Comparison of ENCODE assay signal across 18 mouse cellular contexts in the genomic region with DNA sequence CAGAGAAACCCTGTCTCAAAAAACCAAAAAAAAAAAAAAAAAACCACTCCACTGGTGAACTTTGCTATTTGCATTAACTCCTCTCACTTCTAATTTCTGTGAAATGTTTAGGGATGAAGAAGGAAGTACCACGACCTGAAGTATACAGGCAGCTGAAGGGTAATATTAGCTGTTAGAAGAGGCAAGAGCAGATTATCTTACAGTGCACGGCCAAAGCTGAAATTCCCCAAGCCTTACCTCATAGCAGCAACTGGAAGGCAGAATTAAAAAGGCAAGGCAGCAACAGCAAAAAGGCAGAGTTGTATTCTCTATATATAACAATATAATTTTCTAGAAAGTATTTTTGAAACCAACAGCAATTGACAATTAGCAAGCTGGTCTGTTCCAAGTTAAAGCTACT. TPM values are rescaled to one million over a fixed set of nuclear protein-coding genes. Genes with fewer than 3 reads are reported as not detected.
"Had no signal": no experiment of that assay in that cellular context is flagged by ENCODE, and none has a peak within 500 bp of the region (broad histone marks: within the 10 kb centered on the region; RNA-seq: fewer than 3 reads in every experiment).

No protein-coding gene starts in this region.

- H3K9me3 ChIP-seq: liver, embryonic 13.5 days; lung, embryonic 15.5 days; megakaryocyte, embryonic 14.5 days; midbrain, embryonic 15.5 days; neural tube, embryonic 13.5 days; stomach, embryonic 15.5 days had no signal

- H3K4me2 ChIP-seq: liver, embryonic 13.5 days; lung, embryonic 15.5 days; midbrain, embryonic 11.5 days; midbrain, embryonic 15.5 days; neural tube, embryonic 13.5 days; stomach, embryonic 15.5 days had no signal

- H3K36me3 ChIP-seq: midbrain, embryonic 15.5 days had no signal

- H3K9ac ChIP-seq: liver, embryonic 13.5 days; liver, postnatal 0 days; lung, embryonic 15.5 days; midbrain, embryonic 15.5 days; neural tube, embryonic 13.5 days; stomach, embryonic 15.5 days had no signal

- ATAC-seq: liver, postnatal 0 days; midbrain, embryonic 15.5 days had no signal

- DNase-seq: kidney, postnatal 25 days; liver; liver, embryonic 13.5 days; liver, postnatal 0 days; lung, postnatal 14 days; retina, postnatal 1 day; right cerebral cortex, postnatal 4 days; thymus, adult 2 months; thymus, postnatal 25 days had no signal

- H3K27me3 ChIP-seq: liver, embryonic 13.5 days; lung, embryonic 15.5 days; megakaryocyte, embryonic 14.5 days; midbrain, embryonic 15.5 days; neural tube, embryonic 13.5 days; stomach, embryonic 15.5 days had no signal

- H3K27ac ChIP-seq: left cerebral cortex, adult 2 months; liver, embryonic 13.5 days; lung, embryonic 15.5 days; macrophage; midbrain, embryonic 15.5 days; neural tube, embryonic 13.5 days; stomach, embryonic 15.5 days had no signal

- H3K4me3 ChIP-seq: left cerebral cortex, adult 2 months; liver, embryonic 13.5 days; lung, embryonic 15.5 days; megakaryocyte, embryonic 14.5 days; midbrain, embryonic 15.5 days; neural tube, embryonic 13.5 days; stomach, embryonic 15.5 days had no signal

- H3K4me1 ChIP-seq: midbrain, embryonic 15.5 days; neural tube, embryonic 13.5 days; stomach, embryonic 15.5 days had no signal

RNA-seq across cellular contexts. Expression of a gene that starts 14.6 kb away (rescaled TPM):
- total RNA-seq: monocyte, adult 5-6 weeks had no signal
